Mouse (Mus musculus) embryonic facial prominence, embryonic 13.5 days (tissue): ENCODE results near the gene Veph1. TPM values are rescaled to one million over a fixed set of nuclear protein-coding genes. Genes with fewer than 3 reads are reported as not detected.

ENCODE experiments used
- ATAC-seq: fragments of 200-750 bp; cut with Nextera tagmentation; 2 replicates; pipeline ENCODE4 v1.8.0; 2017; ENCODE audit warnings: low read depth; ENCODE audit not compliant: insufficient number of reproducible peaks, insufficient read depth, low FRiP score, low TSS enrichment
- H3K27ac ChIP-seq: fragments of 300-500 bp; sonication (generic); 2 replicates; pipeline ENCODE4 v1.5.1; 2015; ENCODE audit warnings: moderate library complexity, mild to moderate bottlenecking, inconsistent platforms
- H3K27me3 ChIP-seq: fragments of 300-500 bp; sonication (generic); 2 replicates; pipeline ENCODE4 v1.6.1; 2015; ENCODE audit warnings: mild to moderate bottlenecking, inconsistent platforms
- H3K36me3 ChIP-seq: fragments of 300-500 bp; sonication (generic); 2 replicates; pipeline ENCODE4 v1.6.1; 2015; ENCODE audit warnings: mild to moderate bottlenecking, inconsistent platforms
- H3K4me1 ChIP-seq: fragments of 300-500 bp; sonication (generic); 2 replicates; pipeline ENCODE4 v1.6.1; 2015; ENCODE audit warnings: inconsistent platforms
- H3K4me2 ChIP-seq: fragments of 300-500 bp; sonication (generic); 2 replicates; pipeline ENCODE4 v1.6.1; 2015; ENCODE audit warnings: moderate library complexity, mild to moderate bottlenecking, inconsistent platforms
- H3K4me3 ChIP-seq: fragments of 300-500 bp; sonication (generic); 2 replicates; pipeline ENCODE4 v1.5.1; 2015; ENCODE audit warnings: mild to moderate bottlenecking, inconsistent platforms
- H3K9ac ChIP-seq: fragments of 300-500 bp; sonication (generic); 2 replicates; pipeline ENCODE4 v1.6.1; 2015; ENCODE audit warnings: mild to moderate bottlenecking, inconsistent platforms
- H3K9me3 ChIP-seq: fragments of 300-500 bp; sonication (generic); 2 replicates; pipeline ENCODE4 v1.6.1; 2016; ENCODE audit warnings: inconsistent platforms
- WGBS: fragments of 180-500 bp; shearing (Covaris S2); methylation state at CpG from one replicate; pipeline ENCODE4 v1.1.7; 2015; ENCODE audit warnings: mixed read lengths; 5-methylcytosine and 5-hydroxymethylcytosine counted together
- polyA plus RNA-seq: library from polyadenylated mRNA; unstranded; fragments of >200 nt; fragmentation: Nextera tagmentation; extraction: Ambion mirVana; gene quantifications from 2 replicates; pipeline ENCODE4 v1.2.1, GENCODE M21; 2015

Veph1 gene
- polyA plus RNA-seq, 1 experiment from 2014 or later: 2.8 TPM

GRCm38 (mm10) chr3:66220554-66221242, 75.9 kb downstream of the Veph1 start:
- ATAC-seq: peak; percentile 78
- Histone ChIP-seq H3K9me3 (no peaks in the 10 kb centered on the region), H3K27me3 (no peaks in the 10 kb centered on the region; the same call in 1 of the 2 replicates), H3K4me2 (peak overlapping the region; percentile 95), H3K27ac (peak overlapping the region; percentile 92), H3K4me3 (peak overlapping the region; percentile 67), H3K4me1 (peaks cover 17% of the 10 kb centered on the region), H3K9ac (peak overlapping the region; percentile 91), H3K36me3 (no peaks in the 10 kb centered on the region)
- under 1% methylated on average over 54 of the region's 54 CpGs for whole genome bisulfite sequencing

GRCm38 (mm10) chr3:66219655-66220191, 76.9 kb downstream of the Veph1 start, which contains the start of gene Ptx3:
Ptx3 (plus strand) TSS chr3:66219910.
- peak within 1 kb of the TSS; percentile 91 for H3K9ac ChIP-seq
- H3K9me3 ChIP-seq: no peaks in the 10 kb centered on the region
- peaks cover 23% of the 10 kb centered on the region for H3K4me1 ChIP-seq
- no peak for ATAC-seq
- H3K36me3 ChIP-seq: no peaks in the 10 kb centered on the region
- no peaks in the 10 kb centered on the region; the same call in 1 of the 2 replicates for H3K27me3 ChIP-seq
- peak within 1 kb of the TSS; percentile 95 for H3K4me2 ChIP-seq
- H3K27ac ChIP-seq: peak within 1 kb of the TSS; percentile 92
- peak within 1 kb of the TSS; percentile 67 for H3K4me3 ChIP-seq
- WGBS: 4% methylated on average over 20 of the region's 20 CpGs

GRCm38 (mm10) chr3:66215759-66216158, 80.9 kb downstream of the Veph1 start:
- H3K9me3 ChIP-seq: no peaks in the 10 kb centered on the region
- H3K4me2 ChIP-seq: peak overlapping the region; percentile 37
- ATAC-seq: 0 out of 2 replicates have a peak, but pooled peaks have one; percentile 39
- H3K36me3 ChIP-seq: no peaks in the 10 kb centered on the region
- H3K4me3 ChIP-seq: no peak overlapping the region
- WGBS: 25% methylated on average over 8 of the region's 8 CpGs
- peaks cover 15% of the 10 kb centered on the region for H3K4me1 ChIP-seq
- H3K27me3 ChIP-seq: no peaks in the 10 kb centered on the region; the same call in 1 of the 2 replicates
- H3K9ac ChIP-seq: no peak overlapping the region
- peak overlapping the region; percentile 53 for H3K27ac ChIP-seq

GRCm38 (mm10) chr3:66213524-66213923, 83.1 kb downstream of the Veph1 start:
- ATAC-seq: no peak
- WGBS: 100% methylated on average over 1 of the region's 1 CpGs
- Histone ChIP-seq H3K4me3 (no peak overlapping the region), H3K4me2 (no peak overlapping the region), H3K27me3 (no peaks in the 10 kb centered on the region), H3K9ac (no peak overlapping the region), H3K36me3 (no peaks in the 10 kb centered on the region), H3K9me3 (no peaks in the 10 kb centered on the region), H3K27ac (no peak overlapping the region), H3K4me1 (peaks cover 12% of the 10 kb centered on the region)

- no peaks in the 10 kb centered on the region for H3K27me3 ChIP-seq
- H3K9me3 ChIP-seq: no peaks in the 10 kb centered on the region
- H3K4me2 ChIP-seq: no peak overlapping the region
- H3K4me3 ChIP-seq: no peak overlapping the region
- no peak overlapping the region for H3K9ac ChIP-seq
- H3K4me1 ChIP-seq: no peaks in the 10 kb centered on the region
- no peak for ATAC-seq
- H3K36me3 ChIP-seq: no peaks in the 10 kb centered on the region
- H3K27ac ChIP-seq: no peak overlapping the region
- WGBS: 76% methylated on average over 4 of the region's 4 CpGs
These were observed 87.6 kb downstream of the Veph1 start for GRCm38 (mm10) chr3:66208836-66209573.

GRCm38 (mm10) chr3:66193910-66194562, 102.6 kb downstream of the Veph1 start:
- Histone ChIP-seq H3K9ac (no peak overlapping the region), H3K4me3 (no peak overlapping the region), H3K27ac (no peak overlapping the region), H3K4me2 (no peak overlapping the region), H3K9me3 (no peaks in the 10 kb centered on the region), H3K36me3 (no peaks in the 10 kb centered on the region), H3K27me3 (no peaks in the 10 kb centered on the region), H3K4me1 (no peaks in the 10 kb centered on the region)
- no peak for ATAC-seq
- WGBS: 55% methylated on average over 3 of the region's 3 CpGs

GRCm38 (mm10) chr3:66179647-66180046, 117.0 kb downstream of the Veph1 start:
- WGBS: 63% methylated on average over 2 of the region's 2 CpGs
- Histone ChIP-seq H3K9me3 (no peaks in the 10 kb centered on the region), H3K27ac (no peak overlapping the region), H3K36me3 (no peaks in the 10 kb centered on the region), H3K4me1 (no peaks in the 10 kb centered on the region), H3K9ac (no peak overlapping the region), H3K27me3 (no peaks in the 10 kb centered on the region), H3K4me3 (no peak overlapping the region), H3K4me2 (no peak overlapping the region)
- ATAC-seq: no peak

GRCm38 (mm10) chr3:66172907-66173306, 123.7 kb downstream of the Veph1 start:
- H3K27ac ChIP-seq: 0 out of 2 replicates have a peak overlapping the region, but pooled peaks have one; percentile 35
- no peak overlapping the region for H3K4me3 ChIP-seq
- no peaks in the 10 kb centered on the region for H3K9me3 ChIP-seq
- H3K4me2 ChIP-seq: no peak overlapping the region
- ATAC-seq: no peak
- H3K27me3 ChIP-seq: no peaks in the 10 kb centered on the region
- no peaks in the 10 kb centered on the region for H3K4me1 ChIP-seq
- 47% methylated on average over 5 of the region's 5 CpGs for WGBS
- no peaks in the 10 kb centered on the region for H3K36me3 ChIP-seq
- no peak overlapping the region for H3K9ac ChIP-seq

- no peak overlapping the region for H3K4me3 ChIP-seq
- no peak for ATAC-seq
- H3K9ac ChIP-seq: no peak overlapping the region
- H3K4me2 ChIP-seq: no peak overlapping the region
- 35% methylated on average over 3 of the region's 3 CpGs for WGBS
- H3K27ac ChIP-seq: no peak overlapping the region
- H3K36me3 ChIP-seq: no peaks in the 10 kb centered on the region
- peaks cover 10% of the 10 kb centered on the region for H3K4me1 ChIP-seq
- no peaks in the 10 kb centered on the region for H3K9me3 ChIP-seq
- H3K27me3 ChIP-seq: no peaks in the 10 kb centered on the region
These were observed 126.6 kb downstream of the Veph1 start for GRCm38 (mm10) chr3:66169873-66170538.

- Histone ChIP-seq H3K4me2 (no peak overlapping the region), H3K9me3 (no peaks in the 10 kb centered on the region), H3K36me3 (no peaks in the 10 kb centered on the region), H3K4me3 (no peak overlapping the region), H3K27ac (peak overlapping the region; percentile 55; the same call in 1 of the 2 replicates), H3K4me1 (peaks cover 38% of the 10 kb centered on the region), H3K27me3 (no peaks in the 10 kb centered on the region), H3K9ac (no peak overlapping the region)
- ATAC-seq: no peak
- WGBS: 27% methylated on average over 6 of the region's 6 CpGs
These were observed 129.9 kb downstream of the Veph1 start for GRCm38 (mm10) chr3:66166606-66167290.
